Mouse (Mus musculus) liver, embryonic 13.5 days (tissue): ENCODE measurements around the gene Unc50. TPM values are rescaled to one million over a fixed set of nuclear protein-coding genes. Genes with fewer than 3 reads are reported as not detected.

Source experiments
- ATAC-seq: fragments of 200-750 bp; cut with Nextera tagmentation; 2 replicates; pipeline ENCODE4 v1.8.0; 2017; ENCODE audit warnings: low read depth, mild to moderate bottlenecking, moderate number of reproducible peaks, moderate library complexity
- DNase-seq: peaks from one replicate; pipeline ENCODE4 v3.0.0; 2022
- H3K27ac ChIP-seq: fragments of 300-500 bp; sonication (generic); 2 replicates; pipeline ENCODE4 v1.5.1; 2015; ENCODE audit warnings: moderate library complexity, mild to moderate bottlenecking, inconsistent platforms
- H3K27me3 ChIP-seq: fragments of 300-500 bp; sonication (generic); 2 replicates; pipeline ENCODE4 v1.6.1; 2015; ENCODE audit warnings: mild to moderate bottlenecking, inconsistent platforms
- H3K36me3 ChIP-seq: fragments of 300-500 bp; sonication (generic); 2 replicates; pipeline ENCODE4 v1.6.1; 2015; ENCODE audit warnings: mild to moderate bottlenecking, inconsistent platforms
- H3K4me1 ChIP-seq: fragments of 300-500 bp; sonication (generic); replicated peaks from 2 replicates; pipeline ENCODE4 v1.6.1; 2015; ENCODE audit warnings: inconsistent platforms
- H3K4me2 ChIP-seq: fragments of 300-500 bp; sonication (generic); 2 replicates; pipeline ENCODE4 v1.6.1; 2015; ENCODE audit warnings: inconsistent platforms, mild to moderate bottlenecking, moderate library complexity
- H3K4me3 ChIP-seq: fragments of 300-500 bp; sonication (generic); replicated peaks from 2 replicates; pipeline ENCODE4 v1.5.1; 2015; ENCODE audit warnings: mild to moderate bottlenecking, inconsistent platforms
- H3K9ac ChIP-seq: fragments of 300-500 bp; sonication (generic); 2 replicates; pipeline ENCODE4 v1.6.1; 2015; ENCODE audit warnings: mild to moderate bottlenecking, inconsistent platforms
- H3K9me3 ChIP-seq: fragments of 300-500 bp; sonication (generic); replicated peaks from 2 replicates; pipeline ENCODE4 v1.6.1; 2016; ENCODE audit warnings: inconsistent platforms
- WGBS: fragments of 180-500 bp; shearing (Covaris S2); methylation state at CpG from one replicate; pipeline ENCODE4 v1.1.7; 2015; ENCODE audit not compliant: insufficient replicate concordance; 5-methylcytosine and 5-hydroxymethylcytosine counted together
- polyA plus RNA-seq: library from polyadenylated mRNA; unstranded; fragments of >200 nt; fragmentation: Nextera tagmentation; extraction: Ambion mirVana; gene quantifications from 2 replicates; pipeline ENCODE4 v1.2.1, GENCODE M21; 2015

Unc50 gene
- polyA plus RNA-seq, 1 experiment from 2014 or later, result 87.2 TPM

GRCm38 (mm10) chr1:37474634-37475190, 44.8 kb downstream of the Unc50 start:
- H3K9ac ChIP-seq, result no peak overlapping the region
- DNase-seq (no peak), ATAC-seq (no peak)
- peaks cover 71% of the 10 kb centered on the region for H3K4me1 ChIP-seq
- H3K27me3 ChIP-seq, result no peaks in the 10 kb centered on the region
- no peak overlapping the region for H3K4me2 ChIP-seq
- no peaks in the 10 kb centered on the region for H3K9me3 ChIP-seq
- H3K4me3 ChIP-seq, result no peak overlapping the region
- WGBS, result 67% methylated on average over 6 of the region's 6 CpGs
- H3K27ac ChIP-seq, result peak overlapping the region; percentile 24; the same call in 1 of the 2 replicates
- H3K36me3 ChIP-seq, result no peaks in the 10 kb centered on the region

- 78% methylated on average over 3 of the region's 3 CpGs for WGBS
- H3K27ac ChIP-seq, result no peak overlapping the region
Measured at GRCm38 (mm10) chr1:37475312-37475711, 45.4 kb downstream of the Unc50 start.

DNA sequence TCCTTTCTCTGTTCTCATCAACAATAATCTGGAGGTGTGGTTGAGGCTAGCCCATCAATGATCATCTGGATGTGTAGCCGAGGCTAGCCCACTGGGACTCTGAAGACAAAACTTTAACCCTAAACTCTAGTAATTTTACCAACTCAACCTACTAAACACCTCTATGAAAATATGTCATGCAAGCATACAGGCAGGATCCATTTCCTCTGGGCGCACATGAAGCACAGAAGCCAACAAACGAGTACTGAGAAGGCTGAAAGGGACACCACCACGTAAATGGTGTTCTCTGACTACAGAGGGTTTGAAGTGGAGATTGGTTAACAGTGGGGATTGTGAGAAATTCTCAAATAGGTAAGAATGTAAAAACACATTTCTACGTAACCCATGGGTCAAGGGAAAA, 47.3 kb downstream of the Unc50 start:
- no peak for ATAC-seq
- Histone ChIP-seq H3K4me3 (no peak overlapping the region), H3K27ac (peak overlapping the region; percentile 94)

More at GRCm38 (mm10) chr1:37475312-37475711, 45.4 kb downstream of the Unc50 start:
- Histone ChIP-seq H3K36me3 (no peaks in the 10 kb centered on the region), H3K4me3 (no peak overlapping the region), H3K27me3 (no peaks in the 10 kb centered on the region), H3K4me2 (no peak overlapping the region), H3K9me3 (no peaks in the 10 kb centered on the region), H3K4me1 (peaks cover 77% of the 10 kb centered on the region), H3K9ac (no peak overlapping the region)
- no peak for ATAC-seq
- no peak for DNase-seq

GRCm38 (mm10) chr1:37477928-37478327, 48.0 kb downstream of the Unc50 start:
- Histone ChIP-seq H3K9ac (peak overlapping the region; percentile 67), H3K4me2 (peak overlapping the region; percentile 71), H3K4me1 (peaks cover 76% of the 10 kb centered on the region), H3K4me3 (peak overlapping the region; percentile 50), H3K27ac (peak overlapping the region; percentile 94), H3K27me3 (no peaks in the 10 kb centered on the region), H3K36me3 (no peaks in the 10 kb centered on the region), H3K9me3 (no peaks in the 10 kb centered on the region)
- ATAC-seq (peak; percentile 51), DNase-seq (no peak)
- 10% methylated on average over 5 of the region's 5 CpGs for WGBS

More for the DNA sequence above, 47.3 kb downstream of the Unc50 start:
- Histone ChIP-seq H3K36me3 (no peaks in the 10 kb centered on the region), H3K4me1 (peaks cover 82% of the 10 kb centered on the region), H3K4me2 (peak overlapping the region; percentile 71), H3K9me3 (no peaks in the 10 kb centered on the region), H3K27me3 (no peaks in the 10 kb centered on the region), H3K9ac (peak overlapping the region; percentile 67; the same call in 1 of the 2 replicates)
- WGBS, result 77% methylated on average over 5 of the region's 5 CpGs
- no peak for DNase-seq

DNA sequence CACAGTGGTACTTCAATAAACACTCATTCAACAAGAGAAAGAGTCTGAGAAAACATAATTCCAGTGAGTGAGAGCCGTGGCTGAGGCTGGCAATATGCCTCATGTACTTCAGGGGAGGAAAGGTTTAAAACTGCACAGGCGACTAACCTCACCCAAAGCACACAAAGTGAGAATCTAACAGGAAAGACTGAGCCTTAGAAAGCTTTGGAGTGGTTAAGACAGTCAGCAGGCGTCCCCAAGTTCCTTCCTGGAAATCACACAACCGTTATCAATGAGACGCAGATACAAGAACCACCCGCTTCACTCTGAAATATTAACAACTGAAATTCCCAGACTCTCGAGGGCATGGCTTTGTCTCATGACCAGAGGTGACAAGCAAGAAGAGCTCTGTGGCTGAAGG, 48.5 kb downstream of the Unc50 start:
- Histone ChIP-seq H3K9me3 (no peaks in the 10 kb centered on the region), H3K27ac (peak overlapping the region; percentile 94), H3K4me3 (peak overlapping the region; percentile 50), H3K36me3 (no peaks in the 10 kb centered on the region), H3K4me1 (peaks cover 71% of the 10 kb centered on the region), H3K27me3 (no peaks in the 10 kb centered on the region), H3K9ac (peak overlapping the region; percentile 67), H3K4me2 (peak overlapping the region; percentile 71)
- WGBS, result 9% methylated on average over 7 of the region's 7 CpGs
- peak; percentile 69 for DNase-seq
- ATAC-seq, result peak; percentile 85

DNA sequence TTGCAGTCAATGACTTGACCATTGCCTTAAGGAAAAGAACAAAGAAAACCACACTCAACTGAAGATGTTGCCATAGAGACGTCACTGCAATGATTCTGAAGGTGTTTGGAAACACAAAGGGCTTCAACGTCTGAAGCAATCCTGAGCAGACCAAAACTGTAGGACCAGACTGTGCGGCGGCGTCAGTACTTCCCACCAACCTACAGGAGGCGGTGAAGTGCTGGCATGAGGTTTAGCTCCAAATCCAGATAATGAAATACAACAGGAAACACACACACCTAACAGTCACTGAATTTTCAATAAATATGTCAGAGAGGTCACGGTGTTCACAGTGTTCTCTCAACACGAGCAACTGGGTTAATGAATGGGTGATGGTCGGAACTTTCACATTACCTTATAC, 49.1 kb downstream of the Unc50 start:
- Histone ChIP-seq H3K27ac (peak overlapping the region; percentile 94), H3K4me3 (peak overlapping the region; percentile 50), H3K9me3 (no peaks in the 10 kb centered on the region), H3K4me1 (peaks cover 65% of the 10 kb centered on the region), H3K27me3 (no peaks in the 10 kb centered on the region), H3K36me3 (no peaks in the 10 kb centered on the region), H3K4me2 (peak overlapping the region; percentile 71), H3K9ac (peak overlapping the region; percentile 67)
- DNase-seq (peak; percentile 66), ATAC-seq (peak; percentile 56)
- 20% methylated on average over 9 of the region's 9 CpGs for WGBS

DNA sequence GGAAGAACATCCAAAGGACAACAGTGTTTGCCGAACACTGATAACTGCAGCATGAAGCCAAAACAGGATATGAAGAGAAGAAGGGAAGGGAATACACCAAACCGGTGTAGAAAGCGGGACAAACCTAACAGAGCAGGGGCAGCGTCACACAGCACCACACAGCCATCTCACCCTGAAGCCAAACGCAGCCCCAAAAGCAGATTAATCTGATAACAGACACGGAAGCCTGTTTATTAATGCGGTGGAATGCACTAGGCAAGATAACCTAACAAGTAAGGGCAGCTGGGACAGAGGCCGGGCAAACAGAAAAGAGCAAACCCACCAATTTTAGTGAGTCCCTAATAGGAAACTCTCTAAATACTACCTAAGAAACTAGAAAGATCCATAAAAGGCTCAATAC, 49.8 kb downstream of the Unc50 start:
- H3K27ac ChIP-seq, result peak overlapping the region; percentile 94
- H3K4me3 ChIP-seq, result no peak overlapping the region
- peak overlapping the region; percentile 2 for H3K9ac ChIP-seq
- H3K36me3 ChIP-seq, result no peaks in the 10 kb centered on the region
- peak; percentile 61 for ATAC-seq
- peak; percentile 58 for DNase-seq
- no peaks in the 10 kb centered on the region for H3K27me3 ChIP-seq
- WGBS, result 12% methylated on average over 8 of the region's 8 CpGs
- no peaks in the 10 kb centered on the region for H3K9me3 ChIP-seq
- H3K4me1 ChIP-seq, result peaks cover 65% of the 10 kb centered on the region
- H3K4me2 ChIP-seq, result peak overlapping the region; percentile 71

DNA sequence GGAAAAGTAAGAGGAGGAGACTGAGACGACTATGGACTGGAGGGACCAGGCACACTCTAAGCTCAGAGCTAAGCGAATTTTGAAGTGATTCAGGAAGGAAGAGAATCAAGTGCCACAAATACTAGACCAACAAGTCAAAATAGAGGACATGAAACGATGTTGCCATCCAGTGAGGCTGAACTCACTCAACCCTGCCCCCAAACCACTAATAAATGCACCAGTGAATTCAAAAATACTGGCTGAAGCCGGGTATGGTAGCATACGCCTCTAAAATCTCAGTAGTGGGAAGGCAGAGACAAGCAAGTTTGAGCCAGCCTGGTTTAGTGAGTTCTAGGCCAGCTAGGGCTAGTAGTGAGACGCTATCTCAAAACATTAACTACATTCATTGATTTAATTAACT, 50.8 kb downstream of the Unc50 start:
- WGBS, result 76% methylated on average over 6 of the region's 6 CpGs
- ATAC-seq (no peak), DNase-seq (no peak)
- Histone ChIP-seq H3K4me3 (no peak overlapping the region), H3K27me3 (no peaks in the 10 kb centered on the region), H3K4me1 (peaks cover 68% of the 10 kb centered on the region), H3K36me3 (no peaks in the 10 kb centered on the region), H3K4me2 (no peak overlapping the region), H3K9ac (no peak overlapping the region), H3K9me3 (no peaks in the 10 kb centered on the region), H3K27ac (peak overlapping the region; percentile 94)

DNA sequence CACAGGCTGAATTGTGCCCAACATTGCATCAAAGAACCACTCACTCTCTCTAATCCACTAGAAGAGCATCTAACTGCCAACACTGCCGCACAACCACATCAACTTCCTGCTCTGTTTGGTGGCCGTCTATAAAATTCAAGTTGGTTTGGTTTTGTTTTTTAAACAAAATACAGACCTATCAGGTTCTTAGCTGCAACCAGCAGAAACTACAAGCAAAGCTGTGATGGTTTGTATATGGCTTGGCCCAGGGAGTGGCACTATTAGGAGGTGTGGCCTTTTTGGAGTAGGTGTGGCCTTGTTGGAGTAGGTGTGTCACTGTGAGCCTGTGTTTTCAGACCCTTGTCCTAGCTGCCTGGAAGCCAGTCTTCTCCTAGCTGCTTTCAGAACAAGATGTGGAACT, 51.4 kb downstream of the Unc50 start:
- Histone ChIP-seq H3K9me3 (no peaks in the 10 kb centered on the region), H3K4me3 (no peak overlapping the region), H3K27ac (peak overlapping the region; percentile 61), H3K4me2 (no peak overlapping the region), H3K4me1 (peaks cover 63% of the 10 kb centered on the region), H3K36me3 (no peaks in the 10 kb centered on the region), H3K9ac (no peak overlapping the region), H3K27me3 (no peaks in the 10 kb centered on the region)
- ATAC-seq (peak; percentile 25; the same call in 1 of the 2 replicates), DNase-seq (peak; percentile 45)
- WGBS, result 57% methylated on average over 2 of the region's 2 CpGs

GRCm38 (mm10) chr1:37484612-37485011, 54.7 kb downstream of the Unc50 start:
- WGBS, result 55% methylated on average over 4 of the region's 4 CpGs
- no peak for DNase-seq
- no peak overlapping the region for H3K4me2 ChIP-seq
- H3K27me3 ChIP-seq, result no peaks in the 10 kb centered on the region
- no peaks in the 10 kb centered on the region for H3K9me3 ChIP-seq
- no peak overlapping the region for H3K9ac ChIP-seq
- H3K27ac ChIP-seq, result 0 out of 2 replicates have a peak overlapping the region, but pooled peaks have one; percentile 29
- H3K36me3 ChIP-seq, result no peaks in the 10 kb centered on the region
- ATAC-seq, result peak; percentile 56
- no peak overlapping the region for H3K4me3 ChIP-seq
- peaks cover 30% of the 10 kb centered on the region for H3K4me1 ChIP-seq

DNA sequence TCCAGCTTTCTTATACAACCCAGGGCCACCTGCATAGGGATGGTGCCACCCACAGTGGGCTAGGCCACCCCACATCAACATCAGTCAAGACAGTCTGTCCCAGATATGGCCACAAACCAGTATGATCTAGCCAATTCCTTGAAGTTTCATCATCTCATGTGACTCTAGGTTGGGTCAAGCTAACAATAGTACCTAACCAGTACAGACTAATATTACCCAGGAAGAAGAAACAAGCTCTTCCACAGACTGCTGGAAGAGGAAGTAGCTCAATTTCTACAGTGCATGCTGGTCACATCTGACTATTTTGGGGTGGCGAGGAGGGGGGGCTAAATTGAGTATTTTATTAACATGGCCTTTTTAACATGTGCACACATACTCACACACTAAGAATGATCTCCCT, 56.5 kb downstream of the Unc50 start:
- no peaks in the 10 kb centered on the region for H3K27me3 ChIP-seq
- H3K9me3 ChIP-seq, result no peaks in the 10 kb centered on the region
- H3K4me3 ChIP-seq, result no peak overlapping the region
- DNase-seq (no peak), ATAC-seq (no peak)
- H3K4me1 ChIP-seq, result peaks cover 18% of the 10 kb centered on the region
- no peak overlapping the region; the same call in 1 of the 2 replicates for H3K27ac ChIP-seq
- H3K4me2 ChIP-seq, result no peak overlapping the region
- H3K9ac ChIP-seq, result no peak overlapping the region
- WGBS, result 81% methylated on average over 1 of the region's 1 CpGs
- H3K36me3 ChIP-seq, result no peaks in the 10 kb centered on the region

DNA sequence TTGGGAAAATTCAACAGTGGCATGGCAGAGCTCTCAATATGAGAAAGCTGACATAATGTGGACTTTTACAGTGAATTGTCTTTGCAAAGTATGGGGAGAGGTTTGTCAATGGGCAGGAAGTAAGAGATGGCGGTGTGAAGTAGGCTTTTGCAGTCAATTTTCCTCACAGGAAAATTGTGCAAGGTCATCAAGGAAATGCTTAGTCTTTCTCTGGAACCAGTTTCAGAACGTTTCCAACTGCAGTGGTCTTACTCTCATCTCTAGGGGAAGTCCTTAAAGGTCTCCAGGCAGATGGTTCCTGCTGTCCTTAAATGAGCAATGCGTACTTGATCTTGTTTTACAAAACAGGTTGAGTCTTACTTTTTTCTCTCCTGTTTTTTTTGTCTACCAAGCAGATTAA, 57.1 kb downstream of the Unc50 start:
- Histone ChIP-seq H3K4me3 (no peak overlapping the region), H3K27ac (no peak overlapping the region), H3K4me1 (peaks cover 17% of the 10 kb centered on the region), H3K27me3 (no peaks in the 10 kb centered on the region), H3K36me3 (no peaks in the 10 kb centered on the region), H3K9ac (no peak overlapping the region), H3K4me2 (no peak overlapping the region), H3K9me3 (no peaks in the 10 kb centered on the region)
- no peak for DNase-seq
- no peak for ATAC-seq
- WGBS, result 56% methylated on average over 3 of the region's 3 CpGs
